Mouse (Mus musculus) thymus, adult 2 months (tissue): ENCODE results near the gene Usp2. TPM values are rescaled to one million over a fixed set of nuclear protein-coding genes. Genes with fewer than 3 reads are reported as not detected.
A peak's percentile ranks its signal among the peaks of the same experiment; 100 is the strongest.

Experiments
- DNase-seq: peaks from one replicate; pipeline ENCODE4 v3.0.0; 2021
- H3K27ac ChIP-seq: fragments of 200-500 bp; 2 replicates; pipeline ENCODE4 v1.5.1; 2012; ENCODE audit warnings: low read length, control low read depth; ENCODE audit not compliant: control insufficient read depth, insufficient read depth
- H3K27me3 ChIP-seq: fragments of 200-500 bp; 2 replicates; pipeline ENCODE4 v1.6.1; 2012; ENCODE audit warnings: mild to moderate bottlenecking, low read length, moderate library complexity, mixed read lengths; ENCODE audit not compliant: control insufficient read depth, insufficient read depth
- H3K36me3 ChIP-seq: fragments of 200-500 bp; 2 replicates; pipeline ENCODE4 v1.6.1; 2012; ENCODE audit warnings: mild to moderate bottlenecking, low read length, moderate library complexity; ENCODE audit not compliant: control insufficient read depth, insufficient read depth
- H3K4me1 ChIP-seq: fragments of 200-500 bp; replicated peaks from 2 replicates; pipeline ENCODE4 v1.6.1; 2012; ENCODE audit warnings: low read length; ENCODE audit not compliant: control insufficient read depth, insufficient read depth
- H3K4me3 ChIP-seq: fragments of 200-500 bp; 2 replicates; pipeline ENCODE4 v1.5.1; 2012; ENCODE audit warnings: mild to moderate bottlenecking, low read length, control low read depth, moderate library complexity; ENCODE audit not compliant: control insufficient read depth, insufficient read depth
- CTCF ChIP-seq: fragments of 200-500 bp; IDR thresholded peaks from 2 replicates; pipeline ENCODE4 v1.5.1; 2012; ENCODE audit warnings: mild to moderate bottlenecking, control low read depth, low read length, moderate library complexity, borderline replicate concordance; ENCODE audit not compliant: control insufficient read depth, poor library complexity, insufficient read depth; ENCODE audit errors: extremely low read depth
- POLR2A ChIP-seq: fragments of 200-500 bp; IDR thresholded peaks from 2 replicates; pipeline ENCODE4 v1.6.1; 2012; ENCODE audit warnings: mild to moderate bottlenecking, low read length, control low read depth, moderate library complexity; ENCODE audit not compliant: control insufficient read depth, poor library complexity, insufficient read depth; ENCODE audit errors: extremely low read depth
- WGBS: fragments of 180-500 bp; shearing (Covaris S2); methylation state at CpG from one replicate; pipeline ENCODE4 v1.1.7; 2018; 5-methylcytosine and 5-hydroxymethylcytosine counted together
- polyA plus RNA-seq: library from polyadenylated mRNA; depleted of rRNA; stranded (reverse); fragments of >200 nt; gene quantifications from 2 replicates; pipeline ENCODE4 v1.2.3, GENCODE M21; 2012

Gene Usp2
- polyA plus RNA-seq, 1 experiment = 6.8 TPM

GRCm38 (mm10) chr9:44045158-44045883 lies 21.5 kb upstream of the Usp2 start:
- no peak for TF ChIP-seq POLR2A
- TF ChIP-seq CTCF = no peak
- H3K27me3 ChIP-seq = no peaks in the 10 kb centered on the region
- H3K27ac ChIP-seq = peak overlapping the region; percentile 94
- DNase-seq = peak; percentile 28
- H3K36me3 ChIP-seq = peaks cover 49% of the 10 kb centered on the region
- H3K4me1 ChIP-seq = peaks cover 54% of the 10 kb centered on the region
- H3K4me3 ChIP-seq = peak overlapping the region; percentile 99
- 42% methylated on average over 3 of the region's 3 CpGs for WGBS

DNA sequence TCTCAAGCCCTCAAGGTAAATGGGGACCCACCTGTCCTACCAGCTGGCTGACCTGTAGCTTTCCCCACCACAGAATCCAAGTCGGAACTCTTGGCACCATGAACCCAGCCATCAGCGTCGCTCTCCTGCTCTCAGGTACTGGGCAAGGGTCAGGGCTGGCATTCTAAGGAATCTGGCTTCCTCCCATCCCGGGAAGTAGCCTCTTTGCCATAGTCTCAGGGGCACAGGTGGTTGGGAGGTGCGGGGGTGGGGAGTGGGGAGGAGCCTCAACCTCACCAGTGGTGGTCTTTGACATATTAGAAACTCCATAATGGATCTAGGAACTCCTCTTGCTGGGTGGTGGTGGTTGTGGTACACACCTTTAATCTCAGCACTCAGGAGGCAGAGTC lies 20.9 kb upstream of the Usp2 start:
- H3K36me3 ChIP-seq = peaks cover 49% of the 10 kb centered on the region
- TF ChIP-seq POLR2A (no peak), CTCF (no peak)
- WGBS = 52% methylated on average over 5 of the region's 5 CpGs
- H3K4me1 ChIP-seq = peaks cover 52% of the 10 kb centered on the region
- H3K27ac ChIP-seq = peak overlapping the region; percentile 94
- no peaks in the 10 kb centered on the region for H3K27me3 ChIP-seq
- peak; percentile 33 for DNase-seq
- peak overlapping the region; percentile 99 for H3K4me3 ChIP-seq

GRCm38 (mm10) chr9:44046426-44046825 lies 20.4 kb upstream of the Usp2 start:
- peaks cover 49% of the 10 kb centered on the region for H3K36me3 ChIP-seq
- peak; percentile 58 for DNase-seq
- peak overlapping the region; percentile 99 for H3K4me3 ChIP-seq
- TF ChIP-seq POLR2A (no peak), CTCF (no peak)
- H3K27me3 ChIP-seq = no peaks in the 10 kb centered on the region
- H3K4me1 ChIP-seq = peaks cover 47% of the 10 kb centered on the region
- peak overlapping the region; percentile 94 for H3K27ac ChIP-seq
- 8% methylated on average over 12 of the region's 12 CpGs for WGBS

DNA sequence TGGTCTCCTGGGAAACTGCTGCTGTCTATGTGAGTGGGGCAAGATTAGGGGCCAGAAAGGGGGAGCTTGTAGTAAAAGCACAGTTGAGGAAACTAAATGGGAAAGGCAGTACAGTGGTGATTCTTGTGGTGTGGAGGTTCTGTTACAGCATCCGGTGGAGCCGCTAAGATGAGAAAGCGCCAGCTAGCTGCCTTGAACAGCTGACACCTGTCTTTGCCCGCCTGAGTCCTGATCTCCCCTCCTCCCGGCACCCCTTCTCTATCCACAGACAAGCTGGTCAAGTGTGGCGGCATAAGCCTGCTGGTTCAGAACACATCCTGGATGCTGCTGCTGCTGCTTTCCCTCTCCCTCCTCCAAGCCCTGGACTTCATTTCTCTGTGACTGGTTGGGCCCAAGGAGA lies 19.8 kb upstream of the Usp2 start:
- DNase-seq = peak; percentile 78
- Histone ChIP-seq H3K36me3 (peaks cover 49% of the 10 kb centered on the region), H3K27me3 (no peaks in the 10 kb centered on the region), H3K4me1 (peaks cover 41% of the 10 kb centered on the region), H3K27ac (peak overlapping the region; percentile 97), H3K4me3 (peak overlapping the region; percentile 99)
- 3% methylated on average over 6 of the region's 6 CpGs for WGBS
- TF ChIP-seq POLR2A = no peak
- TF ChIP-seq CTCF = 0 out of 2 replicates have a peak, but pooled peaks have one; percentile 12

GRCm38 (mm10) chr9:44047571-44048490 lies 19.0 kb upstream of the Usp2 start:
- H3K4me3 ChIP-seq = peak overlapping the region; percentile 99
- H3K27me3 ChIP-seq = no peaks in the 10 kb centered on the region
- DNase-seq = no peak
- WGBS = 58% methylated on average over 14 of the region's 14 CpGs
- H3K27ac ChIP-seq = peak overlapping the region; percentile 97
- peaks cover 34% of the 10 kb centered on the region for H3K4me1 ChIP-seq
- no peak for TF ChIP-seq POLR2A
- TF ChIP-seq CTCF = no peak
- peaks cover 49% of the 10 kb centered on the region for H3K36me3 ChIP-seq
